Mouse (Mus musculus): ENCODE results near the gene Iqgap2.

GRCm38 (mm10) chr13:95617082-95617670 lies 274.5 kb downstream of the Iqgap2 start:
- TF ChIP-seq CTCF (IDR thresholded peaks at IDR 0.05; ENCODE audit: borderline replicate concordance, insufficient read depth, low read length): no peak
- TF ChIP-seq POLR2A (IDR thresholded peaks at IDR 0.05; ENCODE audit: low read depth, low read length): no peak

All from embryonic fibroblast, embryonic 13.5 days (primary cell).